Mouse (Mus musculus) heart, postnatal 36 days (tissue): ENCODE data around the gene Fundc1. TPM values are rescaled to one million over a fixed set of nuclear protein-coding genes. Genes with fewer than 3 reads are reported as not detected.

Source experiments
- DNase-seq, 2 experiments: peaks; one replicate each; pipeline ENCODE4 v3.0.0; 2021 to 2022
- intact Hi-C: fragments of 180-260 bp; cut with DNase I; formaldehyde crosslinking; loops from one replicate; pipeline ENCODE4 v1.15.1; 2025
- total RNA-seq, 2 experiments: library from RNA; stranded (reverse); gene quantifications; 2 replicates each; pipeline ENCODE4 v1.2.3; 2021

The Fundc1 gene
- total RNA-seq, 2 experiments from 2014 or later = 28.8 to 31.8 TPM

GRCm38 (mm10) chrX:17512021-17512602 is 60.0 kb downstream of the Fundc1 start:
- no peak for DNase-seq
- intact Hi-C loops = no loop called here
